Mouse (Mus musculus): ENCODE data around the gene Pars2. TPM values are rescaled to one million over a fixed set of nuclear protein-coding genes. Genes with fewer than 3 reads are reported as not detected.

Pars2 gene
- polyA plus RNA-seq, 1 experiment, result 0.13 TPM

GRCm38 (mm10) chr4:106617056-106617455 is 33.8 kb upstream of the Pars2 start, which contains the start of gene Lexm:
Gene Lexm (minus strand): TSS chr4:106617241.
- Histone ChIP-seq H3K27me3 (ENCODE audit: control insufficient read depth) (peaks cover 31% of the 10 kb centered on the region), H3K4me1 (ENCODE audit: control insufficient read depth) (peaks cover 52% of the 10 kb centered on the region), H3K9me3 (ENCODE audit: control insufficient read depth, low read length) (peaks cover 5% of the 10 kb centered on the region; the same call in 1 of the 2 replicates), H3K36me3 (ENCODE audit: control insufficient read depth) (no peaks in the 10 kb centered on the region), H3K4me3 (replicated peaks) (peak within 1 kb of the TSS; percentile 6)
- TF ChIP-seq GATA1 (IDR thresholded peaks at IDR 0.05; ENCODE audit: low read length) (no peak), TAL1 (IDR thresholded peaks at IDR 0.05; ENCODE audit: low read length) (no peak)

GRCm38 (mm10) chr4:106618898-106619297 is 32.0 kb upstream of the Pars2 start:
- Histone ChIP-seq H3K27me3 (ENCODE audit: control insufficient read depth) (peaks cover 49% of the 10 kb centered on the region), H3K36me3 (ENCODE audit: control insufficient read depth) (no peaks in the 10 kb centered on the region), H3K9me3 (ENCODE audit: control insufficient read depth, low read length) (no peaks in the 10 kb centered on the region; the same call in 1 of the 2 replicates), H3K4me1 (ENCODE audit: control insufficient read depth) (peaks cover 36% of the 10 kb centered on the region), H3K4me3 (replicated peaks) (no peak overlapping the region)
- no peak for TF ChIP-seq GATA1 (IDR thresholded peaks at IDR 0.05; ENCODE audit: low read length)
- no peak for TF ChIP-seq TAL1 (IDR thresholded peaks at IDR 0.05; ENCODE audit: low read length)

- H3K4me3 ChIP-seq (replicated peaks), result no peak overlapping the region
- H3K4me1 ChIP-seq (ENCODE audit: control insufficient read depth), result peaks cover 15% of the 10 kb centered on the region
- H3K36me3 ChIP-seq (ENCODE audit: control insufficient read depth), result no peaks in the 10 kb centered on the region
- peaks cover 42% of the 10 kb centered on the region for H3K27me3 ChIP-seq (ENCODE audit: control insufficient read depth)
- no peaks in the 10 kb centered on the region for H3K9me3 ChIP-seq (ENCODE audit: control insufficient read depth, low read length)
- TF ChIP-seq TAL1 (IDR thresholded peaks at IDR 0.05; ENCODE audit: low read length) (no peak), GATA1 (IDR thresholded peaks at IDR 0.05; ENCODE audit: low read length) (no peak)
These were observed 29.4 kb upstream of the Pars2 start for GRCm38 (mm10) chr4:106621428-106621827.

DNA sequence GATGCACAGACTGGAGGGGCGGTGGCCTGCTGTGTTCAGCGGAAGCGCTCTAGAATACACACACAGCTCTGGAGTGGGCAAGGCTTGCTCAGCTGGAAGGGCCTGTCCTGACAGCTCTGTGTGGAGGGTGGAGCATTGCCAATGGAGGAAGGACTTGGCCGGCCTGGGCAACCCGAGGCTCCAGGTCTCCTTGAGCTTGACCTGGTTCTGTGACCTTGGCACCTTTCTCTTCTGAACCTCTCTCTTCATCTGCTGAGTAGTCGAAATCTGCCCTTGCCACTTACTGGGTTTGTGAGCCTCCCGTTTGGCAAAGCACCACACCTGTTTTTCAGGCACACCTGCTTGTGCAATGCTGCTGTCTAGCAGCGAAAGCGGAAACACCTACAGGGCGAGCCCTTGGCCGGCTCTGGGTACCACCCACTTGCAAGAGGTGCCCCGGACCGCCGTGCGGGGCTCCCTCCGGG is 28.8 kb upstream of the Pars2 start, which contains the start of gene Ttc22:
TSS of gene Ttc22 (plus strand) at position 403 of the 464 bp plus-strand sequence.
- TF ChIP-seq TAL1 (IDR thresholded peaks at IDR 0.05; ENCODE audit: low read length), result no peak
- Histone ChIP-seq H3K36me3 (ENCODE audit: control insufficient read depth) (no peaks in the 10 kb centered on the region), H3K4me1 (ENCODE audit: control insufficient read depth) (peaks cover 10% of the 10 kb centered on the region), H3K9me3 (ENCODE audit: control insufficient read depth, low read length) (no peaks in the 10 kb centered on the region), H3K27me3 (ENCODE audit: control insufficient read depth) (peaks cover 39% of the 10 kb centered on the region), H3K4me3 (replicated peaks) (no peak within 1 kb of the TSS)

- TF ChIP-seq TAL1 (IDR thresholded peaks at IDR 0.05; ENCODE audit: low read length) (no peak), GATA1 (IDR thresholded peaks at IDR 0.05; ENCODE audit: low read length) (no peak)
- H3K4me3 ChIP-seq (replicated peaks), result no peak overlapping the region
- peaks cover 35% of the 10 kb centered on the region for H3K27me3 ChIP-seq (ENCODE audit: control insufficient read depth)
- peaks cover 3% of the 10 kb centered on the region for H3K4me1 ChIP-seq (ENCODE audit: control insufficient read depth)
- no peaks in the 10 kb centered on the region for H3K9me3 ChIP-seq (ENCODE audit: control insufficient read depth, low read length)
- no peaks in the 10 kb centered on the region for H3K36me3 ChIP-seq (ENCODE audit: control insufficient read depth)
These were observed 28.2 kb upstream of the Pars2 start for GRCm38 (mm10) chr4:106622712-106623111.

DNA sequence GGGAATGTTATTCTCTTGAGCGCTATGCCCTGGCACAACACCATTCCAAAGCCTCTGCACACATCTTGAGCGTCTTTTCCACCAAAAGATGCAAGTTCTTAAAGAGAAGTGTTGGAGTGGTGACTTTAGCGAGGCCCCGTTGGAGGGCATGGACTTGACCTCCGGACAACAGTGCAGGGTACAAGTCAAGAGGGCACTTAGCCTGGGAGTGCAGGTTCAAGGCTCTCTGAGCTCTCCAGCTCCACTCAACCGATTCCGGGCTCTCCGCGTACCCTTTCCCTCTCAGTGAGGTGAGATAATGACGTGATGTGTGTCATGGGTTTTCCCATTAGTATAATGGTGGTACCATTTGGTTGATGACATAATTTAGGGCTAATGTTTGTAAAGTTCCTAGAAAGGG is 26.6 kb upstream of the Pars2 start:
- H3K36me3 ChIP-seq (ENCODE audit: control insufficient read depth), result no peaks in the 10 kb centered on the region
- H3K9me3 ChIP-seq (ENCODE audit: control insufficient read depth, low read length), result no peaks in the 10 kb centered on the region
- TF ChIP-seq TAL1 (IDR thresholded peaks at IDR 0.05; ENCODE audit: low read length), result no peak
- H3K4me1 ChIP-seq (ENCODE audit: control insufficient read depth), result no peaks in the 10 kb centered on the region
- peaks cover 32% of the 10 kb centered on the region for H3K27me3 ChIP-seq (ENCODE audit: control insufficient read depth)
- H3K4me3 ChIP-seq (replicated peaks), result no peak overlapping the region

DNA sequence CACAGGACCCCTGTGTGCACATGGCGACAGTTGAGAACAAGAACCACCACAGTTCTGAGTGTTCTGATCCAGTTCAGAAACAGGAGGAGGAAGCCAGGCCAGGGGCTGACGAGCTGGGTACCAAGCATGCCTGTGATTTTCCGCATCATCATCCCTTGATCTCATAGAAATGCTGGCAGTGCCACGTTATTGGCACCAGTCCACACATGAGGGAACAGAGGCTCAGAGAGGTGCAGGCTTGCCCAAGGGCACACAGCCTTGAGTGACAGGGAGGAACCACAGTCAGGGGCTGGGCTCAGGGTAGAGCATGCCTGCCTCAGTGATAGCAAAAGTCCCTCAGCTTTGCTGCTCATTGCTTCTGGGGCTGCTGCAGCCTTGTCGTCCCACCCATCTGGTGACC is 23.1 kb upstream of the Pars2 start:
- TF ChIP-seq TAL1 (IDR thresholded peaks at IDR 0.05; ENCODE audit: low read length), result no peak
- no peak for TF ChIP-seq GATA1 (IDR thresholded peaks at IDR 0.05; ENCODE audit: low read length)
- Histone ChIP-seq H3K36me3 (ENCODE audit: control insufficient read depth) (no peaks in the 10 kb centered on the region), H3K27me3 (ENCODE audit: control insufficient read depth) (peaks cover 20% of the 10 kb centered on the region), H3K4me3 (replicated peaks) (no peak overlapping the region), H3K9me3 (ENCODE audit: control insufficient read depth, low read length) (no peaks in the 10 kb centered on the region), H3K4me1 (ENCODE audit: control insufficient read depth) (no peaks in the 10 kb centered on the region)

DNA sequence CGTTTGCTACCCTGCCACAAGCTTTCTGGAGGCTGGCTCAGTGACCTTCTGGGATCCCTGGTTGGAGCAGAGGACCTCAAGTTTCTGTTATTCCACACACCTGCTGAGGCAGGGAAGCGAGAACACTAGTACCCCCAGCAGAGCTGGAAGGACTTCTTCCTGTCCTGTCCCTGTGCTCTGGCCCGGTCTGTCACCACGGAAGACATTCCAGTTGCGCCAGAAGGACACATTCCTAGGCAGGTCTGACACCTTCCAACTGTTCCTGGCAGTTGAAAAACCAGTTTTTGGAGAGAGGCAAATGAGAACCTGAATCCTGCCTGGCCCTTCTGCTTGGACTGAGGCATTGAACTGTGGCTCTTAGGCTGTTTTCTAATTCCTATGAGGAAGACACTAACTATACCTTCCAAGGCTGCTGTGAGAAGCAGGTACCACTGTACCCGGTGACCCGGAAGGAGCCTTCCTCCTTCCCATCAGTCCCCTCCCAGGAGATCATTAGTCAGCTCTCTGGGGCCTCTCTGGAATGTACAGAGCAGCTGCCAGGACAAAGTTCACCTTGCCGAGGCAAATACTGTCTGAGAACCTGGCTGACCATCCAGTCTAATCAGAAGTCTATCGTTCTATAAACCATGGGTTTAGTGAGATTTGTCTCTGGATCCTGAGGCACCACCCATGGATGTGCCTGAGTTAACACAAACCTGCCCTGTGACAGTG is 22.1 kb upstream of the Pars2 start:
- H3K4me3 ChIP-seq (replicated peaks), result no peak overlapping the region
- H3K4me1 ChIP-seq (ENCODE audit: control insufficient read depth), result no peaks in the 10 kb centered on the region
- no peak for TF ChIP-seq GATA1 (IDR thresholded peaks at IDR 0.05; ENCODE audit: low read length)
- no peak for TF ChIP-seq TAL1 (IDR thresholded peaks at IDR 0.05; ENCODE audit: low read length)
- no peaks in the 10 kb centered on the region for H3K9me3 ChIP-seq (ENCODE audit: control insufficient read depth, low read length)
- no peaks in the 10 kb centered on the region for H3K36me3 ChIP-seq (ENCODE audit: control insufficient read depth)
- peaks cover 13% of the 10 kb centered on the region for H3K27me3 ChIP-seq (ENCODE audit: control insufficient read depth)

- peaks cover 9% of the 10 kb centered on the region for H3K27me3 ChIP-seq (ENCODE audit: control insufficient read depth)
These were observed 21.5 kb upstream of the Pars2 start for GRCm38 (mm10) chr4:106629374-106629773.

More at GRCm38 (mm10) chr4:106629374-106629773, 21.5 kb upstream of the Pars2 start:
- no peak for TF ChIP-seq GATA1 (IDR thresholded peaks at IDR 0.05; ENCODE audit: low read length)
- no peak for TF ChIP-seq TAL1 (IDR thresholded peaks at IDR 0.05; ENCODE audit: low read length)
- Histone ChIP-seq H3K4me1 (ENCODE audit: control insufficient read depth) (no peaks in the 10 kb centered on the region), H3K9me3 (ENCODE audit: control insufficient read depth, low read length) (no peaks in the 10 kb centered on the region), H3K36me3 (ENCODE audit: control insufficient read depth) (no peaks in the 10 kb centered on the region), H3K4me3 (replicated peaks) (no peak overlapping the region)
